Mouse (Mus musculus) liver, embryonic 16.5 days (tissue): ENCODE measurements around the gene Gramd1c. TPM values are rescaled to one million over a fixed set of nuclear protein-coding genes. Genes with fewer than 3 reads are reported as not detected.
A peak's percentile ranks its signal among the peaks of the same experiment; 100 is the strongest.

ENCODE experiments used
- ATAC-seq: fragments of 200-750 bp; cut with Nextera tagmentation; 2 replicates; pipeline ENCODE4 v1.8.0; 2017; ENCODE audit warnings: low read depth, mild to moderate bottlenecking, moderate number of reproducible peaks, moderate library complexity
- H3K27ac ChIP-seq: fragments of 300-500 bp; sonication (generic); 2 replicates; pipeline ENCODE4 v1.5.1; 2014; ENCODE audit warnings: mild to moderate bottlenecking, low read length
- H3K27me3 ChIP-seq: fragments of 300-500 bp; sonication (generic); 2 replicates; pipeline ENCODE4 v1.6.1; 2014; ENCODE audit warnings: low read depth, low read length, mixed read lengths; ENCODE audit not compliant: control insufficient read depth, insufficient read depth
- H3K36me3 ChIP-seq: fragments of 300-500 bp; sonication (generic); 2 replicates; pipeline ENCODE4 v1.6.1; 2014; ENCODE audit warnings: mild to moderate bottlenecking; ENCODE audit not compliant: control insufficient read depth, insufficient read depth
- H3K4me1 ChIP-seq: fragments of 300-500 bp; sonication (generic); 2 replicates; pipeline ENCODE4 v1.6.1; 2014; ENCODE audit warnings: low read depth, low read length, mixed read lengths; ENCODE audit not compliant: control insufficient read depth
- H3K4me2 ChIP-seq: fragments of 300-500 bp; sonication (generic); 2 replicates; pipeline ENCODE4 v1.6.1; 2014; ENCODE audit warnings: low read depth, low read length, mixed read lengths
- H3K4me3 ChIP-seq: fragments of 300-500 bp; sonication (generic); 2 replicates; pipeline ENCODE4 v1.5.1; 2014; ENCODE audit warnings: low read depth, mild to moderate bottlenecking, low read length
- H3K9ac ChIP-seq: fragments of 300-500 bp; sonication (generic); 2 replicates; pipeline ENCODE4 v1.6.1; 2014; ENCODE audit warnings: low read depth, low read length
- H3K9me3 ChIP-seq: fragments of 300-500 bp; sonication (generic); replicated peaks from 2 replicates; pipeline ENCODE4 v1.6.1; 2016; ENCODE audit warnings: low read length; ENCODE audit not compliant: control insufficient read depth
- WGBS: fragments of 180-500 bp; shearing (Covaris S2); extraction: QIAGEN DNeasy Blood & Tissue Kit; methylation state at CpG from one replicate; pipeline ENCODE4 v1.1.7; 2014; ENCODE audit not compliant: insufficient replicate concordance; 5-methylcytosine and 5-hydroxymethylcytosine counted together
- polyA plus RNA-seq: library from polyadenylated mRNA; unstranded; fragments of >200 nt; fragmentation: Nextera tagmentation; extraction: Ambion mirVana; gene quantifications from 2 replicates; pipeline ENCODE4 v1.2.1, GENCODE M21; 2015

Gene Gramd1c
- 4.1 and 4.3 TPM in 2 replicates for polyA plus RNA-seq

- Histone ChIP-seq H3K4me2 (peak within 1 kb of the TSS; percentile 59), H3K36me3 (no peaks in the 10 kb centered on the region), H3K27ac (no peak within 1 kb of the TSS), H3K9ac (peak within 1 kb of the TSS; percentile 43; the same call in 1 of the 2 replicates), H3K4me3 (peak within 1 kb of the TSS; percentile 64), H3K27me3 (no peaks in the 10 kb centered on the region), H3K9me3 (no peaks in the 10 kb centered on the region), H3K4me1 (no peaks in the 10 kb centered on the region; the same call in 1 of the 2 replicates)
- peak; percentile 64 for ATAC-seq
- 6% methylated on average over 45 of the region's 45 CpGs for WGBS
Observed at GRCm38 (mm10) chr16:44063025-44063894, at the start of gene Gramd1c. Gene Gramd1c, minus strand, starts transcription at chr16:44063345.

GRCm38 (mm10) chr16:44109002-44109401 lies 45.9 kb upstream of the Gramd1c start:
- Histone ChIP-seq H3K4me1 (no peaks in the 10 kb centered on the region), H3K27me3 (no peaks in the 10 kb centered on the region), H3K4me3 (no peak overlapping the region), H3K9me3 (no peaks in the 10 kb centered on the region), H3K4me2 (no peak overlapping the region), H3K9ac (no peak overlapping the region), H3K36me3 (peaks cover 14% of the 10 kb centered on the region), H3K27ac (no peak overlapping the region)
- WGBS, result 68% methylated on average over 4 of the region's 4 CpGs
- ATAC-seq, result no peak

- Histone ChIP-seq H3K9me3 (no peaks in the 10 kb centered on the region), H3K27ac (no peak overlapping the region), H3K4me2 (no peak overlapping the region), H3K36me3 (peaks cover 16% of the 10 kb centered on the region), H3K27me3 (no peaks in the 10 kb centered on the region), H3K9ac (no peak overlapping the region), H3K4me3 (no peak overlapping the region), H3K4me1 (no peaks in the 10 kb centered on the region)
- no peak for ATAC-seq
- WGBS, result 72% methylated on average over 2 of the region's 2 CpGs
Observed at GRCm38 (mm10) chr16:44105211-44105610, 42.1 kb upstream of the Gramd1c start.

- 75% methylated on average over 18 of the region's 18 CpGs for WGBS
- Histone ChIP-seq H3K4me1 (no peaks in the 10 kb centered on the region), H3K9ac (no peak overlapping the region), H3K27me3 (no peaks in the 10 kb centered on the region), H3K4me2 (no peak overlapping the region), H3K4me3 (no peak overlapping the region), H3K36me3 (peaks cover 20% of the 10 kb centered on the region), H3K27ac (no peak overlapping the region), H3K9me3 (no peaks in the 10 kb centered on the region)
- ATAC-seq, result no peak
Observed at GRCm38 (mm10) chr16:44103806-44104766, 40.9 kb upstream of the Gramd1c start.

- H3K27ac ChIP-seq, result no peak overlapping the region
- H3K27me3 ChIP-seq, result no peaks in the 10 kb centered on the region
- 78% methylated on average over 2 of the region's 2 CpGs for WGBS
- H3K4me3 ChIP-seq, result no peak overlapping the region
- H3K9me3 ChIP-seq, result no peaks in the 10 kb centered on the region
- H3K9ac ChIP-seq, result no peak overlapping the region
- no peaks in the 10 kb centered on the region for H3K4me1 ChIP-seq
- H3K4me2 ChIP-seq, result no peak overlapping the region
- ATAC-seq, result no peak
- peaks cover 24% of the 10 kb centered on the region for H3K36me3 ChIP-seq
Observed at GRCm38 (mm10) chr16:44102925-44103324, 39.8 kb upstream of the Gramd1c start.

GRCm38 (mm10) chr16:44101181-44101710 lies 38.1 kb upstream of the Gramd1c start:
- no peaks in the 10 kb centered on the region for H3K27me3 ChIP-seq
- H3K9me3 ChIP-seq, result no peaks in the 10 kb centered on the region
- no peak overlapping the region for H3K4me2 ChIP-seq
- H3K4me1 ChIP-seq, result no peaks in the 10 kb centered on the region
- H3K36me3 ChIP-seq, result peaks cover 20% of the 10 kb centered on the region
- H3K27ac ChIP-seq, result no peak overlapping the region
- 88% methylated on average over 12 of the region's 12 CpGs for whole genome bisulfite sequencing
- H3K9ac ChIP-seq, result no peak overlapping the region
- H3K4me3 ChIP-seq, result no peak overlapping the region
- no peak for ATAC-seq

- H3K4me2 ChIP-seq, result no peak overlapping the region
- ATAC-seq, result no peak
- H3K9ac ChIP-seq, result no peak overlapping the region
- WGBS, result 84% methylated on average over 7 of the region's 7 CpGs
- no peaks in the 10 kb centered on the region for H3K4me1 ChIP-seq
- H3K9me3 ChIP-seq, result no peaks in the 10 kb centered on the region
- no peaks in the 10 kb centered on the region for H3K27me3 ChIP-seq
- H3K36me3 ChIP-seq, result peaks cover 22% of the 10 kb centered on the region
- no peak overlapping the region for H3K27ac ChIP-seq
- no peak overlapping the region for H3K4me3 ChIP-seq
Observed at GRCm38 (mm10) chr16:44099377-44099776, 36.2 kb upstream of the Gramd1c start.

- Histone ChIP-seq H3K9ac (no peak overlapping the region), H3K36me3 (peaks cover 4% of the 10 kb centered on the region), H3K9me3 (no peaks in the 10 kb centered on the region), H3K27ac (no peak overlapping the region), H3K4me3 (no peak overlapping the region), H3K27me3 (no peaks in the 10 kb centered on the region), H3K4me1 (no peaks in the 10 kb centered on the region), H3K4me2 (no peak overlapping the region)
- ATAC-seq, result no peak
- 28% methylated on average over 2 of the region's 2 CpGs for WGBS
Observed at GRCm38 (mm10) chr16:44087650-44088049, 24.5 kb upstream of the Gramd1c start.
